Mouse (Mus musculus): ENCODE measurements around the gene Abca1.

GRCm38 (mm10) chr4:53085634-53086033 is 74.1 kb downstream of the Abca1 start:
- TF ChIP-seq CTCF (IDR thresholded peaks at IDR 0.05), result no peak
- no peak for TF ChIP-seq EP300 (IDR thresholded peaks at IDR 0.05; ENCODE audit: insufficient read depth, low read depth, low read length)
- TF ChIP-seq POLR2A (IDR thresholded peaks at IDR 0.05; ENCODE audit: insufficient read depth, low read depth, low read length), result no peak

All from heart, adult 2 months (tissue).